Mouse (Mus musculus) right cerebral cortex, postnatal 14 days (tissue): ENCODE data around the gene 4930430F08Rik.
A peak's percentile ranks its signal among the peaks of the same experiment; 100 is the strongest.
"Not testable (repeated sequence)": the region's sequence is repeated elsewhere in the genome, so short reads cannot be mapped to it uniquely, and the experiment has no call there.

Experiments
- DNase-seq: peaks from one replicate; pipeline ENCODE4 v3.0.0; 2022

Gene 4930430F08Rik

GRCm38 (mm10) chr10:100590323-100590722 is at the start of gene 4930430F08Rik, which contains the start of gene 1700017N19Rik:
TSS of gene 4930430F08Rik (minus strand) at chr10:100590423.
TSS of gene 1700017N19Rik (plus strand) at chr10:100590484.
- no peak for DNase-seq

GRCm38 (mm10) chr10:100629762-100630438 is 39.7 kb upstream of the 4930430F08Rik start:
- DNase-seq: peak; percentile 71

- no peak for DNase-seq
Measured at GRCm38 (mm10) chr10:100622494-100622893, 32.3 kb upstream of the 4930430F08Rik start.

- DNase-seq: no peak
Measured at GRCm38 (mm10) chr10:100620040-100620439, 29.8 kb upstream of the 4930430F08Rik start.

- DNase-seq: no peak
Measured at GRCm38 (mm10) chr10:100619474-100619873, 29.3 kb upstream of the 4930430F08Rik start.

- no peak for DNase-seq
Measured at GRCm38 (mm10) chr10:100617233-100617903, 27.1 kb upstream of the 4930430F08Rik start.

- no peak for DNase-seq
Measured at GRCm38 (mm10) chr10:100604254-100604653, 14.0 kb upstream of the 4930430F08Rik start.

GRCm38 (mm10) chr10:100603511-100603910 is 13.3 kb upstream of the 4930430F08Rik start:
- no peak for DNase-seq

- no peak for DNase-seq
Measured at GRCm38 (mm10) chr10:100598339-100598738, 8.1 kb upstream of the 4930430F08Rik start.

GRCm38 (mm10) chr10:100588932-100589388 is 1.3 kb downstream of the 4930430F08Rik start:
- peak; percentile 93 for DNase-seq

GRCm38 (mm10) chr10:100588524-100588923 is 1.7 kb downstream of the 4930430F08Rik start:
- no peak for DNase-seq

GRCm38 (mm10) chr10:100584178-100584577 is 6.0 kb downstream of the 4930430F08Rik start:
- no peak for DNase-seq

- DNase-seq: no peak
Measured at GRCm38 (mm10) chr10:100575294-100575693, 14.9 kb downstream of the 4930430F08Rik start.

GRCm38 (mm10) chr10:100574505-100575149 is 15.6 kb downstream of the 4930430F08Rik start:
- no peak for DNase-seq

- no peak for DNase-seq
Measured at GRCm38 (mm10) chr10:100571707-100572106, 18.5 kb downstream of the 4930430F08Rik start.

- DNase-seq: no peak
Measured at GRCm38 (mm10) chr10:100564112-100564511, 26.1 kb downstream of the 4930430F08Rik start.

- not testable (repeated sequence) for DNase-seq
Measured at GRCm38 (mm10) chr10:100560194-100560883, 29.9 kb downstream of the 4930430F08Rik start.

- DNase-seq: no peak
Measured at GRCm38 (mm10) chr10:100556566-100557175, 33.6 kb downstream of the 4930430F08Rik start.

- no peak for DNase-seq
Measured at GRCm38 (mm10) chr10:100524499-100525390, 65.5 kb downstream of the 4930430F08Rik start.

- no peak for DNase-seq
Measured at GRCm38 (mm10) chr10:100522330-100522729, 67.9 kb downstream of the 4930430F08Rik start.
